Comparison of ENCODE assay signal across 19 mouse cellular contexts in genomic region chr5:74242654-74243053, GRCm38 (mm10). TPM values are rescaled to one million over a fixed set of nuclear protein-coding genes. Genes with fewer than 3 reads are reported as not detected.
"Had no signal": no experiment of that assay in that cellular context is flagged by ENCODE, and none has a peak within 500 bp of the region (broad histone marks: within the 10 kb centered on the region; RNA-seq: fewer than 3 reads in every experiment).

No protein-coding gene starts in this region.

- H3K27me3 ChIP-seq: limb, embryonic 12.5 days; limb, embryonic 15.5 days; liver, embryonic 15.5 days; midbrain, embryonic 12.5 days; midbrain, embryonic 15.5 days; neural tube, embryonic 13.5 days had no signal

- H3K4me2 ChIP-seq: limb, embryonic 12.5 days; limb, embryonic 15.5 days; liver, embryonic 15.5 days; lung, embryonic 14.5 days; midbrain, embryonic 12.5 days; midbrain, embryonic 15.5 days; neural tube, embryonic 13.5 days had no signal

- DNase-seq: kidney, adult 18-20 months; kidney, adult 9 months; kidney, postnatal 14 days; kidney, postnatal 4 days; left cerebral cortex, postnatal 4 days; lung, embryonic 14.5 days; retina, postnatal 1 day; right cerebral cortex, postnatal 25 days; spleen, adult 18-20 months; thymus, postnatal 25 days had no signal

- ATAC-seq: inflammation-experienced regulatory T-cells, adult 6 months; lung, postnatal 0 days; midbrain, embryonic 15.5 days had no signal

- H3K4me3 ChIP-seq: limb, embryonic 12.5 days; limb, embryonic 15.5 days; liver, embryonic 15.5 days; midbrain, embryonic 12.5 days; midbrain, embryonic 15.5 days; neural tube, embryonic 13.5 days had no signal

- H3K27ac ChIP-seq: limb, embryonic 12.5 days; limb, embryonic 15.5 days; liver, embryonic 15.5 days; macrophage; midbrain, embryonic 12.5 days; midbrain, embryonic 15.5 days; neural tube, embryonic 13.5 days had no signal

- H3K9me3 ChIP-seq: limb, embryonic 12.5 days; limb, embryonic 15.5 days; liver, embryonic 15.5 days; midbrain, embryonic 12.5 days; midbrain, embryonic 15.5 days; neural tube, embryonic 13.5 days had no signal

- H3K9ac ChIP-seq: limb, embryonic 12.5 days; limb, embryonic 15.5 days; liver, embryonic 15.5 days; lung, embryonic 14.5 days; midbrain, embryonic 12.5 days; midbrain, embryonic 15.5 days; neural tube, embryonic 13.5 days had no signal

- H3K36me3 ChIP-seq: limb, embryonic 12.5 days; limb, embryonic 15.5 days; liver, embryonic 15.5 days; midbrain, embryonic 12.5 days; midbrain, embryonic 15.5 days; neural tube, embryonic 13.5 days had no signal

- H3K4me1 ChIP-seq: liver, embryonic 15.5 days; midbrain, embryonic 15.5 days had no signal

RNA-seq across cellular contexts. Expression of gene Rasl11b, which starts 47.6 kb away (rescaled TPM):
- polyA plus RNA-seq: macrophage had no signal
